Mouse (Mus musculus) CD4-positive, CD25-positive, alpha-beta regulatory T cell, adult 4 months (primary cell): ENCODE measurements at regions not wholly inside any gene's neighbourhood (a gene's known extent, or its start where the extent isn't known, plus 50 kb on each side); places are given as distances from the start of the nearest gene placed in this dataset.

Source experiments
- ATAC-seq: one replicate; pipeline ENCODE4 v1.8.0; 2017

DNA sequence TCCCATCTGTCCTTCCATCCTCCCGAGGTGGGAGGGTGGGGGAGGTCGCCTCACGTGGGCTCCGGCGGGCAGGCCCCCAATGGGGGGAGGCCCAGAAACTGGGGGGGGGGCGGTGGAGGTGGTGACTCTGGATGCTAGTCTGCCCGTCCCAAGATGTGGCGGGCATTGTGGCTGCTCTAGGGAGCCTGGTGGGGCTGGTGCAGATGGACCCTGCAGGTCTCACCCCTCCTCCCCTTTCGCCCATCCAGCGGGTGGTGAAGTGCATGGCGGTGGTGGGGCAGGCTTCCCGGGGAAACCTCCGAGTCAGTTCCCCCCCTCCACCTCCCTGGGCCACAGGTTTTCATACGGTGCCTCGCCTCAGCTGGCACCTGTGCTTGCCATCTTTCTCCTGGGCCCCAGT is 88.6 kb downstream of the Inhba start:
- no peak for ATAC-seq

DNA sequence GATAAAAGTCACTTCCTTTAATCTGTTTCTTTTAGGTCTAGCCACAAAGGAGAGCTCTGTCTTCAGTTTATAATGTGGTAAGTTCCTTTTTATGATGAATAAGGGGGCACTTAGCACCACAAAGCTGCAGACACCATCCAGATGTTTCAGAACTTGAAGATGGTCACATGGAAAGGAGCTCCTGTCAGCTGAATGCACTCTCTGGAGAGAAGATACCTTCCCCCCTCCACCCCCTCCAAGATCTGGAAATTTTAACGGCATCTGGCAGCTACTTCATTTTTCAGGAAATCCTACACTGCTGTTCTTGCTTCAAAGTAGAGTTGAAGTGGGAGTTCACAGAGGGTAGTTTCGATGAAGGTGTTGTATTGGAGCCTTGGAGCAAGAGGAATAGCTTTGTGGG is 103.2 kb downstream of the Inhba start:
- no peak for ATAC-seq

- no peak for ATAC-seq
These were observed 135.0 kb downstream of the Inhba start for GRCm38 (mm10) chr13:16146686-16147085.

DNA sequence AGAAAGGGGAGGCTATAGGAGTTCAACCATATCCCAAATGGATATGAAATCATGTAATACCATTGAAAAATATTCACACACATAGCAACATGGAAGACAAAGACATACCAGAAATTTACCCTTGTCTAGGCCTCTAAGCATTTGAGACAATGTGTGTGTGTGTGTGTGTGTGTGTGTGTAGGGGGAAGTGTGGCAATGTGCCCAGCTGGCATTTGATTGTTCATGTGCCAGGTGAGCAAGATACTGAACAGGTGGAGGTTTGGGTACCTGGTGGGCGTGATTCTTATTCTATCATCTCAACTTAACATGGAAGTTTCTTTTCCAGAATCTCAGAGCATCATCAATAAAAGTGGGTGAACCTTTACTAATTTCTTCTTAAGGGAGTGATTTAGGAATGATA is 143.3 kb downstream of the Inhba start:
- no peak for ATAC-seq

- no peak for ATAC-seq
These were observed 153.7 kb downstream of the Inhba start for GRCm38 (mm10) chr13:16165204-16165894.

DNA sequence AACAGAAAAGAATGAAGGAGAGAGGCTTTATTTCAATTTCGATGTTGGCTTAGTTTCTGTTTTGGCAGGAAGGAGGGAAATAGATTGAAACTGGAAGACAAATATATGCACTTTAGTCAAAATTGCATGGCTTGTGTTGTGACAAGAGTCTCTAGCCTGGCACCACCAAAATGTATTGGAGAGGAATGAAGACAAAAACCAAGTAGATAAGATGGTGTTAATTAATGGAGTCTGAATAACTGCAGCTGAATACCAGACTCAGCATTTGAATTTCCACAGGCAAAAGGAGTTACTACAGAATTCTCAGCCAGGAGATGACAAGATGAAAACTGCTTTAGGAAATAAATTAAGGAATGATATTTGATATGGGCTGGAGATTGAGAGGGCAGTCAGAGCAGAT is 185.0 kb downstream of the Inhba start:
- ATAC-seq = no peak

DNA sequence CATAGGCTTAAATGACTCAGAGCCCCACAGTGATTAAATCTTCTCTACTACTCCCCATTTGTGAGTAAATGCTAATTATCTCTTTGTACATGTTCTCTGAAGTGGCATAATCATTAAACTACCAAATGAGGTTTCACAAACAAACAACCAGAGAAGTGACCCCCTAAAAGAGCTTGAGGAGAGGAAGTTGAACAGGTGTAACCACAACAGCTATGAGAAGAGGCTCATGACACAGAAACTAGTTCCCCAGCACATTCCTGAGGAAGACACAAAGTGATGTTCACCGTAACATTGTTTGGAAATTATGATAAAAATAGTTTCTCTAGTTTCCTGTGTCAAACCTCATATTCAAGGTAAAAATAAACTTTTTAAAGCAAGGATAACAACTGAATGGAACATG is 188.4 kb downstream of the Inhba start:
- ATAC-seq = no peak

- ATAC-seq = no peak
These were observed 191.5 kb downstream of the Inhba start for GRCm38 (mm10) chr13:16203147-16203546.

- no peak for ATAC-seq
These were observed 192.4 kb downstream of the Inhba start for GRCm38 (mm10) chr13:16204097-16204496.

GRCm38 (mm10) chr13:16211482-16211881 is 199.8 kb downstream of the Inhba start:
- ATAC-seq = no peak

DNA sequence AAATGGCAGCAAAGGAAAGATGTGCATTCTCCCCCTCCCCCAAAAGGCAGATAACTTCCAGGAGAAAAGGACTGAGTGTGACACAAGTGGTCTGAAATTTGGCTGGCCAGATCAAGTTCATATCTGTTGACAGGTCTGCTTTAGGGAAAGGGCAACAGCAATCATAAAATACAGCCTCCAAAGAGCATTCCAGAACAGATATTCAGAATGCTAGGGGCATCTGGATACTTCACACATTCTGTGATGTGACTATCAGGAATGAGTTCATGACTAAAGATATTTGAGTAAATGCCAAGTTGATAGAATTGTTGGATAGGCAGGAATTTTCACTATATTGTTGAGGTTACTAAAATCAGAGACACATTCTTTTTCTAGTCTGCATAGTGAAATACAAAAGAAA is 208.2 kb downstream of the Inhba start:
- ATAC-seq = no peak

DNA sequence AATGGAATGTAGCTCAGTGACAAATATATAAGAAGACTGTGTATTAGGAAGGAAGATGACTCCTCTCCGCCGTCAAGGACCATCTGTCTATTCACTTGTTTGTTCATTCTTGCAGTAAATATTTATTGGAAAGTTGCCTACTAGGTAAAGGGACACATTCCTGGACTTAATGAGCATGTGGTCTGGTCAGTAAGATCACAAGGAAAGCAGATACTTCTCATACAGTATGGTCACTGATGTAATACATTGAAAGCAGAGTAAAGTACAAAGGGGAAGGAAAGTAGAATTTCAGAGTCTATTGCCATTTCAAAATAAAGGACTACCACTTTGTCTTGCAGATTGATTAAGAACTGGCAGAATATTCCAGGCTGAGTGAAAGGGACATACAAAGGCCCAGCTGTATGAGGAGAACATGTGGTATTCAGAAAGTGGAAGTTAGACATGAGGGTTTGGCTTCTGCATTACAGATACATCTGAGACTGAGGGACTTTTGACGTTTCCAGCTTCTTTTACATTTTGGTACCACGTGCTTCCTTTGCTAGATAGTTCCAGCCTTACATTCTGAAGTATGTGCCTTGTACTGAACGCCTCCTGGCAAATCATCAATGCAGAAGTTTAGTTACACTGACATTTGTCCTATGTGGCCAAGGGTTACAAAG is 211.4 kb downstream of the Inhba start:
- ATAC-seq = no peak

GRCm38 (mm10) chr13:16261145-16261544 is 249.5 kb downstream of the Inhba start:
- no peak for ATAC-seq

GRCm38 (mm10) chr13:16279974-16280373 is 268.3 kb downstream of the Inhba start:
- ATAC-seq = no peak

- no peak for ATAC-seq
These were observed 269.1 kb downstream of the Inhba start for GRCm38 (mm10) chr13:16280742-16281141.

DNA sequence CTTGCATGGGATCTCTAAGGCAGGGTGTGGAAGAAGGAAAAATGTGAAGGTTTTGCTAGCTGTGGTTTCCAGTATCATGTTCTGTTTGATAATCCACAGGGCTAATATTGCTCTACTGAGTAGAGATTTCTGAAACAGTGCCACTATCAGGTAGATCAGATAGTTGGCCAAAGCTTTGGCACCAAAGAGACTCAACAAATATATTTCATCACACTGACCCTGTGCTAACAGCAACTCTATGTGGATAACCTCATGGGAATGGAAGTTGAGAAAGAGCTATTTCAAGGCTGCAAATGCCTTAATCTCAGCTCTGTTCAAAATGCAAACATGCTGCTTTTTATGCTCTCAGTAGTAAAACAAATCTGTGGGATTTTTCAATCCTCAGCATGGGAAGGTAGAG is 270.1 kb downstream of the Inhba start:
- ATAC-seq = no peak

- no peak for ATAC-seq
These were observed 270.6 kb downstream of the Inhba start for GRCm38 (mm10) chr13:16282230-16282629.

- ATAC-seq = no peak
These were observed 271.7 kb downstream of the Inhba start for GRCm38 (mm10) chr13:16283336-16283735.

DNA sequence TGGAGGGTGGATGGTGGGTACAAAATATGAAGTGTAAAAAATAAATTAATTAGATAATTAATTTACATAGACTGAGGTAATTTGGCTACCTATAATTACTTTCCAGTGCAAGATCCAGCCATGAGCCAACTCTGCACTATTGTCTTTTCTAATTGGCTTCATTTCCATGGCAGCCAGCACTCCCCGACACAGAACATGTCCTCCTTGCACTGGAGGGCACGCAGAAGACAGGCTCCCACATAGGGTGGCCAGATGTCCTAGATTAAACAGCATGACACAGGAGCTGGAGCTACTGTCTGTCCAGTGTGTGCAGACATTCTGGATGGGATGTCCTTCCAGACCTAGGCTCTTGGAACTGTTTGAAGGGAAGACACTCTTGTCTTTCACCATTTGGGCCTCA is 278.0 kb downstream of the Inhba start:
- no peak for ATAC-seq

DNA sequence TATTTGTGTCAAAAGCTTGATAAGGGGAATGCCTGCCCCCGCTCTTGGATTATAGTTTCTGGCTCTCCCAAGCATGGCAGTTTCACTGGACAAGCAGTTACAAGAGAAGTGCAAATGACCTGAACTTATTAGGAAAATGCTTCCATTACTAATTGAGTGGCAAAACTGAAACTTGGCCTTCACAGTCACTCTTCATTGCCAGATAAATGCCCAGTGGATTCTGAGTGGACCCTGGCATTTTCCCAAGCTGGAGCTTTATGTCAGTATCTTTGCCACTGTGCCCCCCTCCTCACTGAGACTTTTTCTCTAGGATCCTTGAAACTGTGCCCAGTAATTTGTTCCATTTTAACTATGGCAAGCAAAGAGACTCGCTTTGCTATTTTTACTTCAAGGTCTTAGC is 279.1 kb downstream of the Inhba start:
- ATAC-seq = no peak

GRCm38 (mm10) chr13:16291661-16292291 is 280.1 kb downstream of the Inhba start:
- no peak for ATAC-seq

DNA sequence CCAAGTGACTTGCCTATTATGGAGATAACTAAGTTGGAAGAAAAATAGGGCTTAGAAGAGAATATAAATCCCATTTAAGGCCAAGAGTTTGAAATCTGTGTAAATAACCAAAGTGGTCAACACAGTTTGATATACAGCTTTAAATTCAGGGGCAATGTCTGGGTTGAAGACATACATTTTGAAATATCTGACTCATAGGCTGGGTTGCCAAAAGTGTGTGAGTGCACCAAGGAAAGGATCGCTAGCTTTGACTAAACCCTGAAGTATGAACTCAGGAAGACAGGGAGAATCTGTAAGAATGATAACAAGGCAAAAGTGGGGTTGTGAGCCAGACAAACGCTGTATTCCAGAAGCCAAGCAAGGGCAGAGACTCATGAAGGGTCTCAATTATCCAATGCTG is 288.1 kb downstream of the Inhba start:
- ATAC-seq = no peak

GRCm38 (mm10) chr13:16314669-16315068 is 303.0 kb downstream of the Inhba start:
- ATAC-seq = no peak

GRCm38 (mm10) chr13:16315689-16316088 is 304.0 kb downstream of the Inhba start:
- no peak for ATAC-seq
